Mouse (Mus musculus): ENCODE results near the gene Ppcdc. TPM values are rescaled to one million over a fixed set of nuclear protein-coding genes. Genes with fewer than 3 reads are reported as not detected.

Ppcdc gene
- polyA plus RNA-seq, 1 experiment: 36.1 TPM

- Histone ChIP-seq H3K4me3 (replicated peaks; ENCODE audit: extremely low read depth, low read depth, low read length) (no peak overlapping the region), H3K4me1 (ENCODE audit: control insufficient read depth, insufficient read depth, low read length) (peaks cover 16% of the 10 kb centered on the region)
- WGBS: 18% methylated on average over 20 of the region's 20 CpGs
- DNase-seq: peak; percentile 73
- TF ChIP-seq POLR2A (IDR thresholded peaks at IDR 0.05; ENCODE audit: borderline replicate concordance, extremely low read depth, low read depth, low read length) (no peak), CTCF (IDR thresholded peaks at IDR 0.05; ENCODE audit: insufficient read depth, low read length) (no peak)
Measured at GRCm38 (mm10) chr9:57420321-57421120, 19.4 kb downstream of the Ppcdc start.

- no peak for DNase-seq
- peaks cover 16% of the 10 kb centered on the region for H3K4me1 ChIP-seq (ENCODE audit: control insufficient read depth, insufficient read depth, low read length)
- H3K4me3 ChIP-seq (replicated peaks; ENCODE audit: extremely low read depth, low read depth, low read length): no peak overlapping the region
- 85% methylated on average over 16 of the region's 16 CpGs for WGBS
- TF ChIP-seq POLR2A (IDR thresholded peaks at IDR 0.05; ENCODE audit: borderline replicate concordance, extremely low read depth, low read depth, low read length) (no peak), CTCF (IDR thresholded peaks at IDR 0.05; ENCODE audit: insufficient read depth, low read length) (no peak)
Measured at GRCm38 (mm10) chr9:57419521-57420267, 20.2 kb downstream of the Ppcdc start.

GRCm38 (mm10) chr9:57417341-57417740 lies 22.6 kb downstream of the Ppcdc start:
- no peak for TF ChIP-seq POLR2A (IDR thresholded peaks at IDR 0.05; ENCODE audit: borderline replicate concordance, extremely low read depth, low read depth, low read length)
- TF ChIP-seq CTCF (IDR thresholded peaks at IDR 0.05; ENCODE audit: insufficient read depth, low read length): no peak
- Histone ChIP-seq H3K4me3 (replicated peaks; ENCODE audit: extremely low read depth, low read depth, low read length) (no peak overlapping the region), H3K4me1 (ENCODE audit: control insufficient read depth, insufficient read depth, low read length) (peaks cover 16% of the 10 kb centered on the region)
- 69% methylated on average over 8 of the region's 8 CpGs for WGBS
- no peak for DNase-seq

- TF ChIP-seq CTCF (IDR thresholded peaks at IDR 0.05; ENCODE audit: insufficient read depth, low read length) (no peak), POLR2A (IDR thresholded peaks at IDR 0.05; ENCODE audit: borderline replicate concordance, extremely low read depth, low read depth, low read length) (no peak)
- no peaks in the 10 kb centered on the region for H3K4me1 ChIP-seq (ENCODE audit: control insufficient read depth, insufficient read depth, low read length)
- no peak overlapping the region for H3K4me3 ChIP-seq (replicated peaks; ENCODE audit: extremely low read depth, low read depth, low read length)
- WGBS: 83% methylated on average over 9 of the region's 9 CpGs
- DNase-seq: no peak
Measured at GRCm38 (mm10) chr9:57407120-57407905, 32.6 kb downstream of the Ppcdc start.

GRCm38 (mm10) chr9:57406395-57406794 lies 33.5 kb downstream of the Ppcdc start:
- 89% methylated on average over 5 of the region's 5 CpGs for WGBS
- DNase-seq: no peak
- H3K4me3 ChIP-seq (replicated peaks; ENCODE audit: extremely low read depth, low read depth, low read length): no peak overlapping the region
- TF ChIP-seq POLR2A (IDR thresholded peaks at IDR 0.05; ENCODE audit: borderline replicate concordance, extremely low read depth, low read depth, low read length): no peak
- TF ChIP-seq CTCF (IDR thresholded peaks at IDR 0.05; ENCODE audit: insufficient read depth, low read length): no peak
- H3K4me1 ChIP-seq (ENCODE audit: control insufficient read depth, insufficient read depth, low read length): no peaks in the 10 kb centered on the region

GRCm38 (mm10) chr9:57404036-57404435 lies 35.9 kb downstream of the Ppcdc start:
- Histone ChIP-seq H3K4me1 (ENCODE audit: control insufficient read depth, insufficient read depth, low read length) (no peaks in the 10 kb centered on the region), H3K4me3 (replicated peaks; ENCODE audit: extremely low read depth, low read depth, low read length) (no peak overlapping the region)
- WGBS: 83% methylated on average over 5 of the region's 5 CpGs
- TF ChIP-seq POLR2A (IDR thresholded peaks at IDR 0.05; ENCODE audit: borderline replicate concordance, extremely low read depth, low read depth, low read length): no peak
- no peak for TF ChIP-seq CTCF (IDR thresholded peaks at IDR 0.05; ENCODE audit: insufficient read depth, low read length)
- DNase-seq: no peak

- no peak overlapping the region for H3K4me3 ChIP-seq (replicated peaks; ENCODE audit: extremely low read depth, low read depth, low read length)
- DNase-seq: no peak
- 67% methylated on average over 15 of the region's 15 CpGs for WGBS
- no peak for TF ChIP-seq CTCF (IDR thresholded peaks at IDR 0.05; ENCODE audit: insufficient read depth, low read length)
- no peak for TF ChIP-seq POLR2A (IDR thresholded peaks at IDR 0.05; ENCODE audit: borderline replicate concordance, extremely low read depth, low read depth, low read length)
- no peaks in the 10 kb centered on the region for H3K4me1 ChIP-seq (ENCODE audit: control insufficient read depth, insufficient read depth, low read length)
Measured at GRCm38 (mm10) chr9:57402318-57403251, 37.3 kb downstream of the Ppcdc start.

GRCm38 (mm10) chr9:57398773-57399172 lies 41.2 kb downstream of the Ppcdc start:
- WGBS: 98% methylated on average over 2 of the region's 2 CpGs
- DNase-seq: no peak
- no peaks in the 10 kb centered on the region for H3K4me1 ChIP-seq (ENCODE audit: control insufficient read depth, insufficient read depth, low read length)
- H3K4me3 ChIP-seq (replicated peaks; ENCODE audit: extremely low read depth, low read depth, low read length): no peak overlapping the region
- TF ChIP-seq CTCF (IDR thresholded peaks at IDR 0.05; ENCODE audit: insufficient read depth, low read length) (no peak), POLR2A (IDR thresholded peaks at IDR 0.05; ENCODE audit: borderline replicate concordance, extremely low read depth, low read depth, low read length) (no peak)

Data from lung, adult 2 months (tissue).